ENCODE assay signal across 19 mouse cellular contexts in genomic region chr13:56418685-56419483, GRCm38 (mm10). TPM values are rescaled to one million over a fixed set of nuclear protein-coding genes. Genes with fewer than 3 reads are reported as not detected.
DNase-seq lines count a peak whose midpoint lies in the region; ATAC-seq and TF ChIP-seq lines count a peak whose summit lies in the region.
"Had no signal": no experiment of that assay in that cellular context is flagged by ENCODE, and none has a peak within 500 bp of the region (broad histone marks: within the 10 kb centered on the region; RNA-seq: fewer than 3 reads in every experiment).

No protein-coding gene starts in this region.

- peaks cover 4% of the 10 kb centered on the region; the same call in 1 of the 2 replicates for H3K9me3 ChIP-seq in hindbrain, embryonic 16.5 days (ENCODE audit: control insufficient read depth, low read length)
- H3K9me3 ChIP-seq in hindbrain, embryonic 11.5 days (ENCODE audit: control insufficient read depth, low read length), result no peaks in the 10 kb centered on the region
- H3K9me3 ChIP-seq in E14TG2a.4 (ENCODE audit: low read length), result peaks cover 5% of the 10 kb centered on the region
- peaks cover 4% of the 10 kb centered on the region; the same call in 1 of the 2 replicates for H3K9me3 ChIP-seq in embryonic facial prominence, embryonic 10.5 days
- H3K9me3 ChIP-seq: forebrain, embryonic 15.5 days had no signal

- no peak for TF ChIP-seq CTCF in E14TG2a.4 (conservative IDR thresholded peaks at IDR 0.05; ENCODE audit: low read length)

- no peaks in the 10 kb centered on the region for H3K4me1 ChIP-seq in hindbrain, embryonic 16.5 days (ENCODE audit: control insufficient read depth, insufficient read depth, low read depth, low read length)
- H3K4me1 ChIP-seq in hindbrain, embryonic 11.5 days (replicated peaks; ENCODE audit: control insufficient read depth, insufficient read depth, low read length), result no peaks in the 10 kb centered on the region
- peaks cover 26% of the 10 kb centered on the region for H3K4me1 ChIP-seq in E14TG2a.4 (replicated peaks; ENCODE audit: low read depth, low read length)
- H3K4me1 ChIP-seq in embryonic facial prominence, embryonic 10.5 days, result peaks cover 27% of the 10 kb centered on the region

- no peak for DNase-seq in hindbrain, embryonic 11.5 days (ENCODE audit: low spot score)
- peak; percentile 32 for DNase-seq in embryonic facial prominence, embryonic 10.5 days (ENCODE audit: low spot score)
- peak; percentile 39 for DNase-seq in lung, postnatal 14 days
- no peak for DNase-seq in adrenal gland, adult 18-20 months (ENCODE audit: low spot score in 2 of 2)
- no peak for DNase-seq in urinary bladder, postnatal 36 days (ENCODE audit: low spot score in 2 of 2)
- DNase-seq: cerebellum, postnatal 36 days; gastrocnemius, postnatal 10 days; kidney, postnatal 36 days; left cerebral cortex, postnatal 4 days; liver, postnatal 0 days had no signal

- no peaks in the 10 kb centered on the region for H3K36me3 ChIP-seq in hindbrain, embryonic 16.5 days (ENCODE audit: control insufficient read depth, insufficient read depth, low read length)
- H3K36me3 ChIP-seq in hindbrain, embryonic 11.5 days (ENCODE audit: control insufficient read depth, insufficient read depth, low read length), result no peaks in the 10 kb centered on the region
- H3K36me3 ChIP-seq in E14TG2a.4 (ENCODE audit: insufficient read depth, low read length), result no peaks in the 10 kb centered on the region
- no peaks in the 10 kb centered on the region for H3K36me3 ChIP-seq in embryonic facial prominence, embryonic 10.5 days (replicated peaks)
- H3K36me3 ChIP-seq: forebrain, embryonic 15.5 days had no signal

- H3K4me2 ChIP-seq in hindbrain, embryonic 16.5 days (ENCODE audit: low read length), result no peak overlapping the region
- H3K4me2 ChIP-seq in hindbrain, embryonic 11.5 days (replicated peaks; ENCODE audit: low read depth, low read length), result no peak overlapping the region
- H3K4me2 ChIP-seq: forebrain, embryonic 15.5 days; heart, embryonic 11.5 days; midbrain, embryonic 11.5 days had no signal

- 0 out of 2 replicates have a peak, but pooled peaks have one; percentile 40 for ATAC-seq in hindbrain, embryonic 16.5 days
- ATAC-seq in hindbrain, embryonic 11.5 days (ENCODE audit: low FRiP score), result no peak
- ATAC-seq: forebrain, embryonic 15.5 days; inflammation-experienced regulatory T-cells, adult 6 months; liver, postnatal 0 days had no signal

- H3K9ac ChIP-seq in hindbrain, embryonic 16.5 days (ENCODE audit: low read depth, low read length), result no peak overlapping the region
- H3K9ac ChIP-seq in hindbrain, embryonic 11.5 days (ENCODE audit: low read depth, low read length), result no peak overlapping the region
- H3K9ac ChIP-seq: forebrain, embryonic 15.5 days; liver, postnatal 0 days had no signal

- H3K27ac ChIP-seq in hindbrain, embryonic 16.5 days (ENCODE audit: low read depth, low read length), result no peak overlapping the region
- no peak overlapping the region for H3K27ac ChIP-seq in hindbrain, embryonic 11.5 days (ENCODE audit: low read depth, low read length)
- H3K27ac ChIP-seq in embryonic facial prominence, embryonic 10.5 days (replicated peaks), result peak overlapping the region; percentile 57; the same call in 1 of the 2 replicates
- H3K27ac ChIP-seq: forebrain, embryonic 15.5 days had no signal

- WGBS in hindbrain, embryonic 16.5 days, result 44% methylated on average over 13 of the region's 13 CpGs
- WGBS in hindbrain, embryonic 11.5 days, result 44% methylated on average over 13 of the region's 13 CpGs
- WGBS in embryonic facial prominence, embryonic 10.5 days, result 27% methylated on average over 13 of the region's 13 CpGs

- no peaks in the 10 kb centered on the region for H3K27me3 ChIP-seq in hindbrain, embryonic 16.5 days (replicated peaks; ENCODE audit: control insufficient read depth, insufficient read depth, low read length)
- H3K27me3 ChIP-seq in hindbrain, embryonic 11.5 days (ENCODE audit: control insufficient read depth, insufficient read depth, low read length), result no peaks in the 10 kb centered on the region
- peaks cover 24% of the 10 kb centered on the region for H3K27me3 ChIP-seq in E14TG2a.4 (ENCODE audit: insufficient read depth, low read length)
- peaks cover 19% of the 10 kb centered on the region for H3K27me3 ChIP-seq in embryonic facial prominence, embryonic 10.5 days (replicated peaks; ENCODE audit: low read depth, poor library complexity, severe bottlenecking)

- H3K4me3 ChIP-seq in hindbrain, embryonic 16.5 days (ENCODE audit: low read length), result no peak overlapping the region
- H3K4me3 ChIP-seq in hindbrain, embryonic 11.5 days (ENCODE audit: low read depth, low read length), result no peak overlapping the region
- 0 out of 2 replicates have a peak overlapping the region, but pooled peaks have one; percentile 5 for H3K4me3 ChIP-seq in E14TG2a.4 (replicated peaks; ENCODE audit: low read length)
- no peak overlapping the region for H3K4me3 ChIP-seq in embryonic facial prominence, embryonic 10.5 days
- H3K4me3 ChIP-seq: forebrain, embryonic 15.5 days had no signal

RNA-seq across cellular contexts. Expression of gene Gm3045, which starts 7.5 kb away (rescaled TPM):
- not detected in 2 replicates for polyA plus RNA-seq in hindbrain, embryonic 16.5 days (2015; fragmentation: Nextera tagmentation; extraction: Ambion mirVana)
- polyA plus RNA-seq in hindbrain, embryonic 11.5 days (2014; fragmentation: Nextera tagmentation; extraction: Ambion mirVana), result not detected in 2 replicates
- not detected in 2 replicates for polyA plus RNA-seq in embryonic facial prominence, embryonic 10.5 days (2016; fragmentation: Nextera tagmentation; extraction: Ambion mirVana)
- not detected for total RNA-seq in adrenal gland, adult 18-20 months (2021)
- total RNA-seq: gastrocnemius, postnatal 10 days; layer of hippocampus, postnatal 25 days; left cerebral cortex, postnatal 4 days; MEL had no signal
- polyA plus RNA-seq: forebrain, embryonic 15.5 days; heart, embryonic 11.5 days; inflammation-experienced regulatory T-cells, adult 6 months; liver, postnatal 0 days; midbrain, embryonic 11.5 days; stomach, embryonic 14.5 days had no signal

RNA-seq across cellular contexts. Expression of gene Slc25a48, which starts 19.3 kb away (rescaled TPM):
- 0.06 TPM in 1 of 2 replicates, not detected in the other for polyA plus RNA-seq in hindbrain, embryonic 16.5 days (2015; fragmentation: Nextera tagmentation; extraction: Ambion mirVana)
- 0.05 and 0.06 TPM in 2 replicates for polyA plus RNA-seq in hindbrain, embryonic 11.5 days (2014; fragmentation: Nextera tagmentation; extraction: Ambion mirVana)
- not detected in 2 replicates for polyA plus RNA-seq in embryonic facial prominence, embryonic 10.5 days (2016; fragmentation: Nextera tagmentation; extraction: Ambion mirVana)
- total RNA-seq in adrenal gland, adult 18-20 months (2021), result 1 to 10 TPM; 2.4 to 5.9 TPM
- total RNA-seq: layer of hippocampus, postnatal 25 days; left cerebral cortex, postnatal 4 days; MEL had no signal
- polyA plus RNA-seq: forebrain, embryonic 15.5 days; inflammation-experienced regulatory T-cells, adult 6 months; midbrain, embryonic 11.5 days had no signal

Comparison
In these comparisons a context has a peak if more than half of its experiments do, and no peak if none do; other contexts are left out.
1. DNase-seq: peak in embryonic facial prominence, embryonic 10.5 days (single experiment) and lung, postnatal 14 days (single experiment); none in hindbrain, embryonic 11.5 days (single experiment), adrenal gland, adult 18-20 months (0 of 2) and urinary bladder, postnatal 36 days (0 of 2).